Mouse (Mus musculus) C2C12 (cell line): ENCODE data around the gene Isoc2a. TPM values are rescaled to one million over a fixed set of nuclear protein-coding genes. Genes with fewer than 3 reads are reported as not detected.
"Not testable (repeated sequence)": the region's sequence is repeated elsewhere in the genome, so short reads cannot be mapped to it uniquely, and the experiment has no call there.

Experiments used
- H3K27me3 ChIP-seq: one replicate; pipeline ENCODE4 v1.6.1; 2011; ENCODE audit not compliant: control insufficient read depth, insufficient read depth, insufficient read length
- H3K36me3 ChIP-seq: one replicate; pipeline ENCODE4 v1.6.1; 2011; ENCODE audit not compliant: control insufficient read depth, insufficient read depth
- H3K4me3 ChIP-seq: one replicate; pipeline ENCODE4 v1.5.1; 2011; ENCODE audit warnings: mild to moderate bottlenecking, control low read depth; ENCODE audit not compliant: poor library complexity, insufficient read depth, severe bottlenecking
- H3K79me2 ChIP-seq: one replicate; pipeline ENCODE4 v1.6.1; 2011; ENCODE audit not compliant: control insufficient read depth, insufficient read depth
- H3K79me3 ChIP-seq: one replicate; pipeline ENCODE4 v1.6.1; 2011; ENCODE audit warnings: low read depth, control low read depth
- H3ac ChIP-seq: one replicate; pipeline ENCODE3; 2011; ENCODE audit warnings: low read depth; ENCODE audit not compliant: control insufficient read depth, insufficient read length
- CEBPB ChIP-seq: IDR thresholded peaks from one replicate; pipeline ENCODE4 v1.6.1; 2011; ENCODE audit warnings: low read depth, mild to moderate bottlenecking, control low read depth, moderate library complexity
- CTCF ChIP-seq: IDR thresholded peaks from one replicate; pipeline ENCODE4 v1.5.1; 2011; ENCODE audit not compliant: control insufficient read depth, insufficient read depth, insufficient read length
- FOSL1 ChIP-seq: IDR thresholded peaks from one replicate; pipeline ENCODE4 v1.8.0; 2011; ENCODE audit warnings: mild to moderate bottlenecking, low read length; ENCODE audit not compliant: poor library complexity, insufficient read depth, severe bottlenecking
- MAX ChIP-seq: IDR thresholded peaks from one replicate; pipeline ENCODE4 v1.6.1; 2011; ENCODE audit warnings: mild to moderate bottlenecking, control low read depth
- MYOD1 ChIP-seq: IDR thresholded peaks from one replicate; pipeline ENCODE4 v1.6.1; 2011; ENCODE audit warnings: low read depth; ENCODE audit not compliant: control insufficient read depth, insufficient read length
- MYOG ChIP-seq: IDR thresholded peaks from one replicate; pipeline ENCODE4 v1.6.1; 2011; ENCODE audit not compliant: control insufficient read depth, insufficient read length; ENCODE audit errors: extremely low read depth
- USF1 ChIP-seq: IDR thresholded peaks from one replicate; pipeline ENCODE4 v1.6.1; 2011; ENCODE audit warnings: low read depth, mild to moderate bottlenecking, control low read depth, moderate library complexity
- polyA plus RNA-seq: library from polyadenylated mRNA; unstranded; fragments of >200 nt; fragmentation: generic; extraction: Trizol; gene quantifications from one replicate; pipeline ENCODE4 v1.2.1, GENCODE M21; 2012; ENCODE audit warnings: missing spikeins

The Isoc2a gene
- polyA plus RNA-seq, 1 experiment, result 3.7 TPM

DNA sequence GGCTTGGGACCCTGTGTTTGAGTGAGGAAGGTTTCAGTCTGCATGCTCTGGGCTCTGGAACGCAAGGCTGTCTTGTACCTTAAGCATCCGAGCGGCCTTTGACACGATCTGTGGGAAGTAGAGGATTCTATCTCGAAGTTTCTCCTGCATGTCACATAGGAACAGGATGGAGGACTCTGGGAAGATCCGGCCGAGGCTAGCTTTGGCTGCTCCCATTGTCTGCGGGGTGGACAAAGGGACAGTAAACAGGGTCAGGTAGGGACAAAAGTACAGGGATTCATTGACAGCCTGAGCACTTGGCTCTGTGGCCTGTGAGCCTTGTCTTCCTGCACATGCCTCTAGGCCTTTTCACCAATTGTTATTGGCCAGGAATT is 25.7 kb upstream of the Isoc2a start:
- H3K36me3 ChIP-seq, result no peaks in the 10 kb centered on the region
- peaks cover 10% of the 10 kb centered on the region for H3K27me3 ChIP-seq
- no peak for TF ChIP-seq MAX
- TF ChIP-seq MYOD1, result no peak
- TF ChIP-seq CTCF, result no peak
- TF ChIP-seq CEBPB, result no peak
- no peak for TF ChIP-seq FOSL1
- no peak for TF ChIP-seq MYOG
- TF ChIP-seq USF1, result no peak
- H3ac ChIP-seq, result no peak overlapping the region
- no peaks in the 10 kb centered on the region for H3K79me3 ChIP-seq
- H3K79me2 ChIP-seq, result no peaks in the 10 kb centered on the region
- no peak overlapping the region for H3K4me3 ChIP-seq

GRCm38 (mm10) chr7:4853613-4854012 is 23.3 kb upstream of the Isoc2a start:
- TF ChIP-seq CEBPB, result no peak
- no peak for TF ChIP-seq MAX
- TF ChIP-seq CTCF, result no peak
- TF ChIP-seq USF1, result no peak
- TF ChIP-seq MYOG, result no peak
- Histone ChIP-seq H3K79me2 (no peaks in the 10 kb centered on the region), H3K79me3 (no peaks in the 10 kb centered on the region), H3K36me3 (no peaks in the 10 kb centered on the region), H3K4me3 (no peak overlapping the region), H3ac (no peak overlapping the region), H3K27me3 (peaks cover 28% of the 10 kb centered on the region)

GRCm38 (mm10) chr7:4856508-4856907 is 20.4 kb upstream of the Isoc2a start:
- H3K79me3 ChIP-seq, result no peaks in the 10 kb centered on the region
- H3K36me3 ChIP-seq, result no peaks in the 10 kb centered on the region
- H3K27me3 ChIP-seq, result peaks cover 31% of the 10 kb centered on the region
- no peak overlapping the region for H3K4me3 ChIP-seq
- no peak overlapping the region for H3ac ChIP-seq
- TF ChIP-seq MAX (no peak), CEBPB (no peak)
- no peaks in the 10 kb centered on the region for H3K79me2 ChIP-seq

DNA sequence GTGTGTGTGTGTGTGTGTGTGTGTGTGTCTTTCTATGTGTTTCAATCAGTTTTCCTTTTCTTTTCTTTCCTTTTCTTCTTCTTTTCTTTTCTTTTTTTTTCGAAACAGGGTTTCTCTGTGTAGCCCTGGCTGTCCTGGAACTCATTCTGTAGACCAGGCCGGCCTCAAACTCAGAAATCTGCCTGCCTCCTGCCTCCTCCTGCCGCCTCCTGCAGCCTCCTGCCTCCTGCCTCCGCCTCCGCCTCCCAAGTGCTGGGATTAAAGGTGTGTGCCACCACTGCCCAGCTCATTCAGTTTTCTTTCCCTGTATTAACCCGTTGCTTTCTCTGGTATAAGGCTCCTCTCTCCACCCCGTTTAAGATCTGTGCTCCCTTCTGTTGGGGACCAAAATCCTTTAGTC is 19.6 kb upstream of the Isoc2a start:
- Histone ChIP-seq H3ac (no peak overlapping the region), H3K27me3 (peaks cover 31% of the 10 kb centered on the region), H3K36me3 (no peaks in the 10 kb centered on the region), H3K79me3 (no peaks in the 10 kb centered on the region), H3K4me3 (no peak overlapping the region), H3K79me2 (no peaks in the 10 kb centered on the region)
- TF ChIP-seq USF1 (no peak), CTCF (no peak), MYOG (no peak), FOSL1 (no peak), MAX (no peak), MYOD1 (no peak), CEBPB (no peak)

DNA sequence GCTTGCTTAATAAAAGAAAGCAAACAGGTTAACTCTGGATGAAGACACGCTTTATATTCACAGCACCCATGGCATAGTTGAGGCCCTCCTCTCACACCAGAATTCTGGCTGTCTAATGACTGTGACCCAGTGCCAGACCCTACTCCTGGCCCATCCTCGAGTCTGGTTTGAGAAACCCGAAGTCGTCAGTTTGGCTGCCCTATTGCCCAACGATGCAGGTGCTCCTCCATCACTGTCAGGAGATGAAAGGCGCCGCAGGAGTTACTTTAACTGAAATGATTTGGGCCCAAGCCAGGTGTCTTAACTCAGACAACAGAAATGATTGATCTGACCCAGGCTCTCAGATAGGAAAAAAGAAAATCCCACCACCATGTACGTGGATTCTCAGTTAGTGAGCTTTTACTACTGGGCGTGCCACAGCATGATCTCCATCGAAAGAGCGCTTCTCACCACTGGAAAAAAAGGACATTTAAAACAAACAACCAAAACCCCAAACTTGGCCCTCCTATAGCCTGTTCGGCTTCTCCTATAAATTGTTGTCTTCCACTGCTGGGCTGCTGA is 17.5 kb upstream of the Isoc2a start:
- no peaks in the 10 kb centered on the region for H3K79me3 ChIP-seq
- H3K4me3 ChIP-seq, result no peak overlapping the region
- no peak overlapping the region for H3ac ChIP-seq
- H3K27me3 ChIP-seq, result peaks cover 31% of the 10 kb centered on the region
- no peaks in the 10 kb centered on the region for H3K79me2 ChIP-seq
- no peak for TF ChIP-seq FOSL1
- no peak for TF ChIP-seq MAX
- no peak for TF ChIP-seq CEBPB
- TF ChIP-seq CTCF, result no peak
- TF ChIP-seq USF1, result no peak
- TF ChIP-seq MYOG, result no peak
- TF ChIP-seq MYOD1, result no peak
- H3K36me3 ChIP-seq, result no peaks in the 10 kb centered on the region

- H3K79me3 ChIP-seq, H3ac ChIP-seq, H3K79me2 ChIP-seq, H3K36me3 ChIP-seq, H3K4me3 ChIP-seq: not testable (repeated sequence)
- H3K27me3 ChIP-seq, result peaks cover 30% of the 10 kb centered on the region
Measured at GRCm38 (mm10) chr7:4860926-4861325, 16.0 kb upstream of the Isoc2a start.

DNA sequence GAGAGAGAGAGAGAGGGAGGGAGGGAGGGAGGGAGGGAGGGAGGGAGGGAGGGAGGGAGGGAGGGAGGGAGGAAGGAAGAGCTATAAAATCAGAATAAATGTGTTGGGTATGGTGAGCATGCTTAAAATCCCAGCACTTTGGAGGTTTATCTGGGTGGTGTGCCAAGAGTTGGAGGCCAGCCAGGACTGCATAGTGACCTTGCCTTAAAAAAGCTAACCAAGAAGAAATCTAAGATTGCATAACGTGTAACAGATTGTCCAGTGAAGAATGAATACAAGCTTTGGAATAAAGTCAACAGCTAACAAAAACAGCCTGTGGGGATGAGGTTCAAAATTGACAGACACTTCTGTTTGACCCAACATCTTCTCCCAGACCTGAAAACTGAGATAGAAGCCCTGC is 13.9 kb upstream of the Isoc2a start:
- peaks cover 13% of the 10 kb centered on the region for H3K27me3 ChIP-seq
- no peak overlapping the region for H3ac ChIP-seq
- no peaks in the 10 kb centered on the region for H3K79me3 ChIP-seq
- no peaks in the 10 kb centered on the region for H3K36me3 ChIP-seq
- TF ChIP-seq FOSL1, result no peak
- no peak for TF ChIP-seq MYOD1
- no peak for TF ChIP-seq CEBPB
- TF ChIP-seq CTCF, result no peak
- no peak for TF ChIP-seq MYOG
- no peak for TF ChIP-seq USF1
- no peak for TF ChIP-seq MAX
- H3K4me3 ChIP-seq, result no peak overlapping the region
- no peaks in the 10 kb centered on the region for H3K79me2 ChIP-seq
